Mouse (Mus musculus): ENCODE data around the gene Foxd1.

Gene Foxd1

DNA sequence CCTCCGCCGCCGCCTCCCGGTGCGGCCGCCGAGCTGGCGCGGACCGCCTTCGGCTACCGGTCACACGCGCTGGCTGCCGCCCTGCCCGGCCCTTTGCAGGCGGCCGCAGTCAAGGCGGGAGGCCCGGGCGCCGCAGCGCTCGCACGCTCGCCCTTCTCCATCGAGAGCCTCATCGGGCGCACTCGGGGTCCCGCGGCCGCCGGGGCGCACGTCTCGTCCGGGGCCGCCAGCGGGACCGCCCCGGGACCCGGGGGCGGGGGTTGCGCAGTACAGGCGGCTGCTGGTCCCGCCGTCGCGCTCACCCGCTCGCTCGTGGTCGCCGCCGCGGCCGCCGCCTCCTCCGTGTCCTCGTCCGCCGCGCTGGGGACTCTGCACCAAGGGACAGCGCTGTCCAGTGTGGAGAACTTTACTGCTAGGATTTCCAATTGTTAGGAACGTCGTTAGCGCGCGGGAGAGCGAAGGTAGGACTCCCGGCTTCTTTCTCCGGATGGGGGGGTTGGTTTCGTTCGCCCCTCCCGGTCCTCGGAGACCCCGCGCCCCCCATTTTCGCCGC, 1.6 kb downstream of the Foxd1 start:
- peak; percentile 65 for DNase-seq (ENCODE audit: extremely low spot score)

DNA sequence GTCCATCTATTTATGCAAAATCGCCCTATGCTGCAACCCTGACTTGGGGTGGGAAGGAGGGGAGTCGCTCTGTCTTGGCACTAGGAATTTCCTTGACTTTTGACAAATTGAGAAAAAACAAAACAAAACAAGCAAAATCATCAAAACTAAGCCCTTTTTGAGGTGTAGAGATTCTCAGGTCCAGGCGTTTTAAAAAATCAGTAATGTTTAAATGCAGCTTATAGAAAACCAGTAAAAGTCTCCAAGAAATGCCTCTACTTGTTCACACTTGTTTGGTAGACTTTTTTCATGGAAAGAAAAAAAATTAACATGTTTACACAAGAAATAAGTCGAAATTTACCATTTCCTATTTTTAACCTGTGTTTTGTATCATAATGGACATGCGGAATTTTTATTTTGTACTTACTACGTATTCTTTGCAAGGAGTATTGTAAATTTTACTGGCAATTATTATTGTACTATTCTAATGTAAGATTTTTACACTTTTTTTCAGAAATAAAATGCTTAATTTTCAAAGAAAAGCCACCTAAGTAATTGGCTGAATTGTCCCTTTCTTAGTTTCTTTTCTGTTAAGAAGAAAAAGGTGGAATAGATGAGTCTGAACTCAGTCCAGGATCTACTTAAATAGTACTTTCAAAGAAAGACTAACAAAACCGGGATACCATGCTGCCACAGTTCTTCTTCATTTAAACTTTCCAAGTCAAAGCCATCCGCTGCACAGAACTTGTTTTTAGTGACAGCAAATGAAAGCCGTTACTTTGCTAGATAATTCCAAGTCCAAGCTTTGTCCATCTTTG, 2.3 kb downstream of the Foxd1 start:
- DNase-seq (ENCODE audit: extremely low spot score), result peak; percentile 29

DNA sequence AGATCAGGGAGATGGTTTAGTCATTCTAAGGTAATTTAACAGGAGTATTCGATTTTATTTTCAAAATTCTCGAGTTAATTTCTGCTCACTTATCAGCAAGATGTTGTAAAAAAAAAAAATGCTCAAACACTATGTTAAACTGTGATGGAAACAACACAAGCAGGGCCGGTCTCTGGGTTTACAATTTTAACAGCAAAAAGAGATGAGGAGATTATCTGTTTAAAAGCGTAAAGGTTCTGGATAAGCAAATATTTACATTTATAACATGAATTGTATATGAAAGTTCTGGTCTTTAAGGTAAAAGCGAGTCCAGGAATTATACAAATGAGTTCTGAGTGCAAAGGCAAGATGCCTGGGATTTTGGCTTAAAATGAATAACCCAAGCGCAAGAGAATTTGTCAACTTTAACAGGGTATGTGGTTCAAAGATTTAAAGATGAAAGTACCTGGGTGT, 3.0 kb downstream of the Foxd1 start:
- peak; percentile 29 for DNase-seq (ENCODE audit: extremely low spot score)

DNA sequence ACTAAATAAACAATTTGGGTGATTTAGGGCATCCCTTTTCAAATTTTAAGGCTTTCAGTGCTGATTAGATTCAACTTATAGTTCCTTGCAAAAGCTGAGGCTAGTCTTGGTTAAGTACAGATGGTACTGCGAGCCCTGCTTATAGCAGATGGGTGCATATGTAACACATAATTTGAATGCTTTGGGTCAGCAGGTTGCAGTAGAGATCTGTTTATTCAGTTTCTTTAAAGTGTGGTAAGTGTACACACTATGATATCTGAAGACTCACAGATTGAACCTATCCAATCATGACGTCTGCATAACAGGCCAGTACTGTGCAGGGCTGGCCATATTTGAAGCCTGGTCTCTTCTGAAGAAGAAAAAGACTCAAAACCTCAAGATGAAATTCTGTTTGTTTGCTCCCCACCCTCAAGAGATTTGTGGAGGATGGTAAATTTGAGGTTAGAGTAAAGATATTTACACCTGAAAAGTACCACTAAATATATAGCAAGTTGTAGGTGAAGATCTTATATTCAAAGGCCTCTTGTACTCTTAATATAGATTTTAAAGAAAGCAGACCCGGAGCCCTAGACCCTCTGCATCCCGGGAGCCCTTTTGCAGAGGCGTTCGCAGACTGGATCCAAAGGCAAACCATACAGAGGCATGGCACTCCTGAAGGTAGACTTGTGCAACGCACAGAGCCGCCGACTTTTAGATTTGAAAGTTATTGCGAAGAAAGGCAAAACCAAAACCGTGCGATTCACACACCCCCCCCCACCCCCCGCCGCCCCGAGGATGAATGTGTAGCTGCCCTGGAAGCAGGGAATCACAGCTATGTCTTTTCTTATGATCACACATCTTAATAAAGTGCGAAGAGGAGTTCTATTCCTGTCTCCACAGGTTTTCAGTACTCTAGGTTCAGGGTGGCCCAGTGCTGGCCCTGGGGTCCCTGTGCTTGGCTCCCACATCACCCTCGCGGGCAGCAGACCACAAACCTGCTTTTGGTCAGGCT, 3.7 kb downstream of the Foxd1 start:
- peak; percentile 51 for DNase-seq (ENCODE audit: extremely low spot score)

DNA sequence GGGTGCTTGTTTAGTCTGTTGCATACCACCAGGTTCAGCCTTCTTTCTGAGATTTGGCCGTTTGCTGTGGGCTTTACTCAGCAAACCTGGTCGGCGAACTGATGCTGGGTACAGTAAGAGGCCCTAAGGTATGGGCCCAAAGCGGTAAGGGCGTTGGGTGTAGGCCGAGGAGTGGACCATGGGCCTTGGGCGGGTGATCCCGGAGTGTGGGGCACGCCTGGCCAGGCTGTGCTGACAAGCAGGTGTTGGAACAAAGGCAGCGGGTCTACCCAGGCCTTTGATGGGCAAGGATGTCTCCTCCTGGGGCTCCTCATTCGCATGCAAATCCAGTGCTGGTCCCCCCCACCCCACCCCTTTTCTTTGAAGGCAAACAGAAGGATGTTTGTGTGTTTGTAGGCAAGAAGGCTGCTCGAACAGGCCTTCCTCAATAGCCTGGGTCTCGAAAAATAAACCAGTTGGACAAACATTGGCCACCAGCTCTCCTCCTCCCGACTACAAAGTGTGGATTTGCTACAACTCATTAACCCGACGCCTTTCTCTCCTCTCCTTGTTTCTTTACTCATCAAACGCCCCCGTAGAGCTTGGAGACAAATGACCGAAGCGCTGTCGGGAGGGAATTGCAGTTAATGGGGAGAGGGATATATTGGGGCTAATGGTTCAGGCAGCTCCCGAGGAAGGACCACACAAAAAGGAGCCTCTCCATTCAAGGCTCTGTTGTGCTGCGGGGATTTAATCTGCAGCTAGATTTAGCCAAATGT, 4.6 kb downstream of the Foxd1 start:
- peak; percentile 72 for DNase-seq (ENCODE audit: extremely low spot score)

DNA sequence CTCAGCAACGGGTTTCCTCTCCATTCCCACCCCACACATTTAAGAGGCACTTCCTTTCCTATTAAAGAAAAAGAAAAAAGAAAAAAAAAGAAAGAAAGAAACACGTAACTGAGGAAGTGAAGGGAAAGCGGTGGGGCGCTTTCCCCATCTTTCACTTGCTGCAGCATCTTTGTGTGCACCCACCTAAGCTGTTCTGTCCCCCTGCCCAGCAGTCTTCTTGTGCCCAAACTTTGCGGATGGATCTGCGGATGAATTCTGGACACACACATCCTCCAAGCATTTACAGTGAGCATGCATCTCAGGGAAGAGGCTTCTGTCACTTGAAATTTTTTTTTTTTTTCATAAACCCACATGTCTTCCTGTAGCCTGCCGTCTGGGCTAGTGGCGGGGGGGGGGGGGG, 5.3 kb downstream of the Foxd1 start:
- DNase-seq (ENCODE audit: extremely low spot score), result peak; percentile 33

DNA sequence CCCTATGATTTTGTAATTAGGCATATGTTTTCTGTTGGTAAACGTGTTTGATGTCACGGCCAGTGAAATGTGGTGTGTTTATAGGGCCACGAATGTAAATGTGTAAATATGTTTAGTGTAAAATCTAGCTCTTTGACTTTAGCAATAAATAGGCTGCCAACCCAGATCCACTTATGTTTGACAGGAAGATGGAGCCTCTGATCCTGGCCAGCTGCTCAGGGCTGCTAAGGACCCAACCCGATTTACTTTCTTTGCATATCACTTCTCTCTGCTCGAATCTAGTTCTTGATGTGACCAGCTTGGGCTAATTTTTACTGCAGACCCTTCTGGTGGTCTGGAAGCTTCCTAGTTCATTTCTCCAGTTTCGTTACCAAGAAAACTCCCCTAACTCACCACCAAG, 6.3 kb downstream of the Foxd1 start:
- peak; percentile 19 for DNase-seq (ENCODE audit: extremely low spot score)

DNA sequence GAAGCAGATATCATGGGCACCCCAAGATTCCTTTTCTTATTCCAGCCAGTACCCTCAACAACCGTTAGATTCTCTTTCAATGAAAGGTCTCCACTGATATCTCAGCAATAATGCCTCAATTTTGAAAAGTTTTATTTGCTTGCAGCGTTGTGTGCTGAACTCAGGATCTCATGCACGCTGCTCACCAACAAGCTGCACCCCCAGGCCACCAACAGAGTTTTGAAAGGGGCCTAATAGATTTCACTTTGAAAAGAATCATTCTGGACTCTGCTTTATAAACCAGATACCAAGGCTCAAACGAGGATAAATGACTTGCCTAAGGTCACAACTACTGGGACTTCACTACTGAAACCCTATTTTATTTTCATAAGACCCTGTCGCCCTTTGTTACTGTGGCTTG, 7.1 kb downstream of the Foxd1 start:
- DNase-seq (ENCODE audit: extremely low spot score), result no peak

DNA sequence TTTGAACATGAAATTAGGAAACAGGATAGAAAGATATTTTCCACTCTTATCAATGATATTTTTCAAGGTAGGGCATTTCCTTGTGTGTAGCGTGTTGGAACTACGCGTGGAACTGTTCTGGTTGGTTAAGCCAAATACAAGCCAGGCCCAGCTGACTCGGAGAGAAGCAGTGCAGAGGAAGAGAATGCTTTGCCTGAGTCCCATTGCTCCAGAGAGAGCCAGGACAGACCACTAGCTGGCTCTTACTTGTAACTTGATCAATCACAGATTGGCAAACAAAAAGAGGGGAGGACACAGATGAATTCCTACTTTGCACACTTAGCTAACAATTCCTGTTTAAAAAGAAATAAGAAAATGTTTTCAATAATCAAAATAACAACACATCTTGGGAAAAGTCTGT, 9.0 kb downstream of the Foxd1 start:
- peak; percentile 44 for DNase-seq (ENCODE audit: extremely low spot score)

DNA sequence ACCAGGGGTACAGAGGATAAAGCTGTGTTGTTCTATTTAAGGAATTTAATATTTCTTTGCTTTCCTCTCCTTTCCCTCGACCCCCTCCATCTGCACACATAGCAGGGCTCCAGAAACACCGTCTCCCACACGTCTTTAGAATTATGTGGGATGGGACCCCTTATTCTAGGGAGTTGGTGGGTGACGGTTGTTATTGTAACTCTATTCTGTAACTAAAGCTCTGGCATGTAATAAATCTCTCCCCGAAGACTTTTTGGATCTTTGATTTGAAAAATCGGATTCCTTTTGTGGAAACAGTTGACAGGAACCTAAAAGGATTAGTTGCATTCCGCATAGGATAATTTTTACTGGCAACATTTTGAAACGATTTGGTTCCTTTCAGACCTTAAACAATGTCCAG, 11.0 kb downstream of the Foxd1 start:
- peak; percentile 42 for DNase-seq (ENCODE audit: extremely low spot score)

DNA sequence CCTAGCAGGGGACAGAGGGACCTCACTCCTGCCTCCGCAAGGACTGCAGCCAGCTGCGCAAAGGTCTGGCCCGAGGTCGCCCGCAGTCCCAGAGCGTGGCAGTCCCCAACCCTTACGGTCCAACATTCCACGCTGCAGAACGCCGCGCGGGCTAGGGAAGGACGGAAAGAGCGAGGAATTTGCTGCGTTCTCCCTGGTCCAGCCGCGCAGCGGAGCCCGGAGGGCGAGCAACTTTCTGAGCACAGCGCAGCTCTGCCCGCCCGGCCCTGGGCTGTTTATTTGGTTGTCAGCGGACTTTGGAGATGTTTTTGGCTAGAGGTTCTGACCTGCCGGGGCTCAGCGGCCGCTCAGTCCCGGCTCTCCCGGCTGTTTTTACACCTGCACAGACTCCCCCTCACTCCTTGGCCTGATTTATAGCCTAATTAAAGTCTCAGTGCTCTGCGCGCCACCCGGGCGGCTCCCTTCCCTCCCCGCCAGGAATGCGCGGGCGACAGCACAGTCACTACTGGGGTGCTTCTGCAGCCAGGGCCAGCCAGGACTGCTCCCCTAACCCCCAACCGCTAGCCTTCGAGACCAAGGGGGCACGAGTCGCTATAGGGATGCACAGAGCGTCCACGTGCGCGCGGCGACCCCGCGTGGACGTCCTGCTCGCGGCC, 11.9 kb downstream of the Foxd1 start:
- peak; percentile 78 for DNase-seq (ENCODE audit: extremely low spot score)

DNA sequence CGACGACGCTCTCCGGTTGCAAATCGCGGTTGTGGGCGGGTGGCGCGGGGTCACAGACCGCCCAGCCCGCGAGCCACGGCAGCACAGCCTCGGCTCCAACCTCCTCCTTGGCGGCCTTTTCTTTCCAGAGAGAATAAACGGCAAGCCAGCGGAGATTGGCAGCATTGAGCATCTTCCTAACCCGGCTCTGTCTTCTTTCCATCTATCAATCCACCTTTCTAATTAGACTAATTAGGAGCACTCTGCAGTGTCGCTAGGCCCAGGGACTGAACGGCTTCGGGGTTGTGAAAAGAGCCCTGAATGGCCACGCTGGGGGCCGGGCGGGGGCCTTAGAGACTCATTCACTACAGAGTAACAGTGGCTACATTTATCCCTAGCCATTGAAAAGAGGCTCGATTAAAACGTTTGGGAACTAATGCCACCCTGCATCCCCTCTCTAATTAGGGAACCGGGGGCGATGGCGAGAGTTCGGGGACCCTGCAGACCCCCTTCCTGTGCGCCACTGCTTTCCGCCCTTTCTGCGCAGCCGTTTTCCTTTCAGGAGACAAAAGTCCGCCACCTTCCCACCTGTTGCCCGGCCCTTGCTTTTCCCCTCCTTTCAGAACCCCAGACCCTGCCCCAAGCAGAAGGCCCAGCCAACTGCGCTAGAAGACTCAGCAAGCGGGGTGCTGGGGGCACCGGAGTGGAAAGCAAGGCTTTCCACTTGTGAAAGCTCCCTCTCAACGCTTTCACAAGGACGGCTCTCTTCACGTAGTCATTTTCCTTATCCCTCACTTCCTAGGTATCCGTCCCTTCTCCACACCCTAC, 12.6 kb downstream of the Foxd1 start:
- DNase-seq (ENCODE audit: extremely low spot score), result peak; percentile 53

DNA sequence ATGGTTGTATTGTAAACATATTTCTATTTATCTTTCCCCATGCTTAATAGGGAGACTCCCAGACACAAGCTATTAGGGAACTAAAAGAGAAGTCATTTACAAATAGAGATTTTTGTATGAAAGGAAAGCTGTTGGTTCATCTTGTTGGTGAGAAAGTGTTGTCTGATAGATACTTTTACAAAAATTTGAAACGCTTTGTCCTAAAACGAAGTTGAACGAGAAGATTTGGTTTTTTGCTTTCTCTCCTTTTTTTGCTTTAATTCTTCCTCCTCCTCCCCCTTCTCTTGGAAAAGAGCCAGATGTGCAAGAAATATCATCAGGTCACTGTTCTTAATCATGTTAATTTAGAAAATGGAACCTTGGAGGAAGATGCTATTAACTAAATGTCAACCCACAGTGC, 13.6 kb downstream of the Foxd1 start:
- DNase-seq (ENCODE audit: extremely low spot score), result no peak

DNA sequence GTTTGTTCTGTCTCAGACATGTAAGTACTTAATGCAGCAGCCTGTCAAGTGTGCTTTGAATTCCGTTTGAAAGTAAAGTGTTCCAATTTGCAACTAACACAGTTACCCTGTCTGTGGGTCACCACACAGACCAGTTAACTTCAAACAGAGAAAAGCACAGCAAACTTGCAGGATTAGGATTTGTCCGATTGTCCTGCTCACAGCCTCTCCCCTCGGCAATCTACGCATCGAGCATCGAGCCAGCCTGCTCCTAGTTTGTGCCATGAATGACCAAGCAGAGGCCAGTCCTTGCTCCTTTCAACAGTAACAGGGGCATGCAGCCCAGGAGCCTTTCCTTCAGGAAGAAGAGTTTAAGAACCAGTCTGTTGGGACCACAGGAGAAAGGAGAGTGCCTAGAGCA, 15.0 kb downstream of the Foxd1 start:
- DNase-seq (ENCODE audit: extremely low spot score), result peak; percentile 32

DNA sequence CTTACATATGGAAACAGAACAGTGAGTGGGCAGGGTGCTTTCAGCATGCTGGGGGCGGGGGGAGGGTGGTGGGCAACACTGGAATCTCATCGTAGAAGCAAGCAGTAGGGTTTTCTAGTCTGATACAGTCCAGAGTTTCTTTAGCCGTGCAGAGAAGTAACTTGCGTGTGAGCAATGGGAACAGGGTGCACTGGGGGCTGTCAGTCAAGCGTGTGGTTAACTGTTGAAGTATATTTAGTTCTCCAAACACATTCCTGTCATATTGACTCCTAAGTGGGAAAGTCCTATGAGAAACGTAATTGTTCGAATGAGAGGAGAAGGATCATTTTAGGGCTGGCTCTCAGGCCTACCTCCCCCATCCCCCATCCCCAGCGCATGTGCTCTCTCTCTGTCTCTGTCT, 20.5 kb downstream of the Foxd1 start:
- DNase-seq (ENCODE audit: extremely low spot score), result no peak

DNA sequence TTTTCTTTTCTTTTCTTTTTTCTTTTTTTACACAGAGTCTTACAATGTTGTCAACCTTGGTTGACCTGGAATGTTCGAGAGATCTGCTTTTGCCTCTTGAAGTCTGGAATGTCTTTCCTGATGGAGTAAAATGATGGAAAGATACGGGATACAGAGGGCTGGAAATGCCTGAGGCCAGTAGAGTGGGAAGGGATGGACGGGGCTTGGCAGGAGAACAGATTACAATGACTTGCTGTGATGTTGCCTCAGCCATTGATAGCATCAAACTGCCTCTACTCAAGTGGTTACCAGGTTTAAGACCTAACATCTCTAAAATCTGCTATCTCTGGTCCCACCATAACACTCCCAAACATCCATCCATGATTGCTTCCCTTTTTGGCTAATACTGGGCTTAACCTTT, 20.9 kb downstream of the Foxd1 start:
- DNase-seq (ENCODE audit: extremely low spot score), result no peak

DNA sequence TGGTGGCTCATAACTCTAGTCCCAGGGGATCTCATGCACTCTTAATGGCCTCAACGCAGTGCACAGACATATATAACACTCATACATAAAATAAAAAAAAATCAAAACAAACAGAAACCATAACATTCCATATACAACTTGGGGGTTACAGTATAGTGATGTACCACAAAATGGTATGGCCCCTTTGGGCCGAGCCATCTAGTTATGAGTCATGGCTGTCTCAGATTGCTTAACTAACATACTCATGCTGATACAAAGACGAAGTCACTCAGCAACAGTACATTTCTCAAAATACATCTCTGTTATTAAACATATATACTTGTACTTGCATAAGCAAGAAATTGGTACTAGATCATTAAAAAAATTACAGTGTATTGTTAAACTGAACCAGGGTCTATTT, 23.7 kb downstream of the Foxd1 start:
- no peak for DNase-seq (ENCODE audit: extremely low spot score)

DNA sequence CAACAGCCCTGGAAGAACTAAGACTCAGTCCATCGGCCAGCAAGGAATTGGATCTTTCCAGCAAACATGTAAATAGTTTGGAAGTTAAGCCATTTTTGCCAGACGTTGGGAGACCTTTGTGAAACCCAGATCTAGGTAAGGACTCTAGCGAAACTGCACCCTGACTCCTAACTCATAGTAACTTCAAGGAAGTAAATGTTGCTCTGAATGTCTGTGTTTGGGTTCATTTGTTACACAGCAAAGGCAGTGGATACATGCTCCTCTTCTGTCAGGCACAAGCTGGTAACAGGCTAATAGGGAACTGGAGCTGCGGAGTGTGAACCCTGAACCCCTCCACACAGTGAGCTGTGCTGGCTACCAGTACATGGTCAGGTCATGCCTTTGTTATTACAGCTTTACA, 28.7 kb downstream of the Foxd1 start:
- DNase-seq (ENCODE audit: extremely low spot score), result no peak

DNA sequence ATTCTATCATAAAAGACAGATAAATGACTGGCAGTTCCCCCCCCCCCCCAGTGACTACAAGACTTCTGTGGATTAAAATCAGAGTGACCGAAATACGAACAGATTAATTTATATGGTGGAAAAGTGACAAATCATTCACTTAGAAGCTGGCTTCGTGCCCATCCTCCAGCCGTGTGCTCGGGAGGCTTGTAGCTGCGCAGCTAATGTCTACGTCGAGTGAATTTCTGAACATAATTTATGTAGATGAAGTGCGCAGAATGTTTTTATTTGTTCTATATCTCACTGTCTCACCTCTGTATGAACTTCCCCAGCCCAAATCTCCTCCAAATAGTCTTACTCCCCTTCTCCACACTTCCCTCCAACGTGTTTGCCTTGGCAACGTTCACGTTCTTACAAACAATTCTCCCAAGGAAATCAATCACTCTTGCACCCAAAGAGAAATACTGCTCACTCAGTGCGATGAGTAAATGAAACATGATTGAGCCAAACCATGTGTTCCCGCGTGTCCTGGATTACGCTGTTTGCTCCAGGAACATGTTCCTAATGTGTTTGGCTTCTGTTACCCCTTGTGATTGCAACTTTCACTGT, 30.0 kb downstream of the Foxd1 start:
- DNase-seq (ENCODE audit: extremely low spot score), result no peak

DNA sequence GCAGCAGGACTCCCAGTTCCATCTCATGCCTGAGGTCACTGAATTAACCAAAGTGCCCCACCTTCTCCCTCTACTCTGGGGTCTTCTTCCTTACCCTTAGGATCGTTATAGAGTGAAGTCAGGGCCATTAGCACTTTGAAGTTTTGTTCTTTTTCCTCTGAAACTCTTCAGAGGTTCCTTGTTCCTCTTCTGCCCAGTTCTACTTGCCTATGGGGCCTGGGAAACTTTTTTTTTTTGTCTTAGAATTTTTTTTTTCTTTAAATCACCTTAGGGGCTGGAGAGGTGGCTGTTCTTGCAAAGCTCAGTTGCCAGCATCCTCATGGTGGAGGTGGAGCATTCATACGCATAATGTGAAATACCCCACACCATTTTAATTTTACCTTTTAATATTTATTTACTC, 31.8 kb downstream of the Foxd1 start:
- DNase-seq (ENCODE audit: extremely low spot score), result no peak
